Mouse (Mus musculus): ENCODE data around the gene Prrt3. TPM values are rescaled to one million over a fixed set of nuclear protein-coding genes. Genes with fewer than 3 reads are reported as not detected.

The Prrt3 gene
- polyA plus RNA-seq, 1 experiment, result 46.3 TPM

- Histone ChIP-seq H3K4me3 (ENCODE audit: insufficient read depth, low read length) (no peak overlapping the region), H3K4me1 (ENCODE audit: control insufficient read depth, insufficient read depth, low read length) (no peaks in the 10 kb centered on the region), H3K27ac (ENCODE audit: insufficient read depth, low read length) (no peak overlapping the region)
- TF ChIP-seq CTCF (IDR thresholded peaks at IDR 0.05; ENCODE audit: extremely low read depth, insufficient read depth, low read length) (no peak), POLR2A (IDR thresholded peaks at IDR 0.05; ENCODE audit: extremely low read depth, insufficient read depth, low read length) (no peak)
Observed at GRCm38 (mm10) chr6:113517434-113518080, 15.8 kb upstream of the Prrt3 start.

GRCm38 (mm10) chr6:113514600-113514999 is 12.9 kb upstream of the Prrt3 start:
- Histone ChIP-seq H3K27ac (ENCODE audit: insufficient read depth, low read length) (no peak overlapping the region), H3K4me1 (ENCODE audit: control insufficient read depth, insufficient read depth, low read length) (no peaks in the 10 kb centered on the region), H3K4me3 (ENCODE audit: insufficient read depth, low read length) (no peak overlapping the region)
- TF ChIP-seq CTCF (IDR thresholded peaks at IDR 0.05; ENCODE audit: extremely low read depth, insufficient read depth, low read length), result no peak
- TF ChIP-seq POLR2A (IDR thresholded peaks at IDR 0.05; ENCODE audit: extremely low read depth, insufficient read depth, low read length), result no peak

GRCm38 (mm10) chr6:113513944-113514343 is 12.2 kb upstream of the Prrt3 start:
- H3K4me3 ChIP-seq (ENCODE audit: insufficient read depth, low read length), result no peak overlapping the region
- no peaks in the 10 kb centered on the region for H3K4me1 ChIP-seq (ENCODE audit: control insufficient read depth, insufficient read depth, low read length)
- H3K27ac ChIP-seq (ENCODE audit: insufficient read depth, low read length), result no peak overlapping the region
- no peak for TF ChIP-seq CTCF (IDR thresholded peaks at IDR 0.05; ENCODE audit: extremely low read depth, insufficient read depth, low read length)
- no peak for TF ChIP-seq POLR2A (IDR thresholded peaks at IDR 0.05; ENCODE audit: extremely low read depth, insufficient read depth, low read length)

GRCm38 (mm10) chr6:113508947-113509280 is 7.2 kb upstream of the Prrt3 start:
- no peak overlapping the region for H3K27ac ChIP-seq (ENCODE audit: insufficient read depth, low read length)

GRCm38 (mm10) chr6:113508272-113508946 is 6.7 kb upstream of the Prrt3 start:
- TF ChIP-seq CTCF (IDR thresholded peaks at IDR 0.05; ENCODE audit: extremely low read depth, insufficient read depth, low read length) (no peak), POLR2A (IDR thresholded peaks at IDR 0.05; ENCODE audit: extremely low read depth, insufficient read depth, low read length) (no peak)
- no peaks in the 10 kb centered on the region for H3K4me1 ChIP-seq (ENCODE audit: control insufficient read depth, insufficient read depth, low read length)
- no peak overlapping the region for H3K27ac ChIP-seq (ENCODE audit: insufficient read depth, low read length)
- no peak overlapping the region for H3K4me3 ChIP-seq (ENCODE audit: insufficient read depth, low read length)

More at GRCm38 (mm10) chr6:113508947-113509280, 7.2 kb upstream of the Prrt3 start:
- Histone ChIP-seq H3K4me1 (ENCODE audit: control insufficient read depth, insufficient read depth, low read length) (no peaks in the 10 kb centered on the region), H3K4me3 (ENCODE audit: insufficient read depth, low read length) (no peak overlapping the region)
- no peak for TF ChIP-seq POLR2A (IDR thresholded peaks at IDR 0.05; ENCODE audit: extremely low read depth, insufficient read depth, low read length)
- no peak for TF ChIP-seq CTCF (IDR thresholded peaks at IDR 0.05; ENCODE audit: extremely low read depth, insufficient read depth, low read length)

- H3K4me3 ChIP-seq (ENCODE audit: insufficient read depth, low read length), result no peak overlapping the region
- H3K27ac ChIP-seq (ENCODE audit: insufficient read depth, low read length), result no peak overlapping the region
- TF ChIP-seq POLR2A (IDR thresholded peaks at IDR 0.05; ENCODE audit: extremely low read depth, insufficient read depth, low read length) (no peak), CTCF (IDR thresholded peaks at IDR 0.05; ENCODE audit: extremely low read depth, insufficient read depth, low read length) (no peak)
- no peaks in the 10 kb centered on the region for H3K4me1 ChIP-seq (ENCODE audit: control insufficient read depth, insufficient read depth, low read length)
Observed at GRCm38 (mm10) chr6:113507130-113507529, 5.4 kb upstream of the Prrt3 start.

- Histone ChIP-seq H3K4me1 (ENCODE audit: control insufficient read depth, insufficient read depth, low read length) (no peaks in the 10 kb centered on the region), H3K27ac (ENCODE audit: insufficient read depth, low read length) (no peak overlapping the region), H3K4me3 (ENCODE audit: insufficient read depth, low read length) (no peak overlapping the region)
- TF ChIP-seq CTCF (IDR thresholded peaks at IDR 0.05; ENCODE audit: extremely low read depth, insufficient read depth, low read length) (no peak), POLR2A (IDR thresholded peaks at IDR 0.05; ENCODE audit: extremely low read depth, insufficient read depth, low read length) (no peak)
Observed at GRCm38 (mm10) chr6:113505689-113506088, 4.0 kb upstream of the Prrt3 start.

GRCm38 (mm10) chr6:113502801-113503200 is 1.1 kb upstream of the Prrt3 start:
- H3K4me1 ChIP-seq (ENCODE audit: control insufficient read depth, insufficient read depth, low read length), result no peaks in the 10 kb centered on the region
- H3K27ac ChIP-seq (ENCODE audit: insufficient read depth, low read length), result no peak overlapping the region
- no peak for TF ChIP-seq POLR2A (IDR thresholded peaks at IDR 0.05; ENCODE audit: extremely low read depth, insufficient read depth, low read length)
- no peak for TF ChIP-seq CTCF (IDR thresholded peaks at IDR 0.05; ENCODE audit: extremely low read depth, insufficient read depth, low read length)
- no peak overlapping the region for H3K4me3 ChIP-seq (ENCODE audit: insufficient read depth, low read length)

GRCm38 (mm10) chr6:113499346-113499745 is 2.4 kb downstream of the Prrt3 start:
- no peak overlapping the region for H3K4me3 ChIP-seq (ENCODE audit: insufficient read depth, low read length)
- no peaks in the 10 kb centered on the region for H3K4me1 ChIP-seq (ENCODE audit: control insufficient read depth, insufficient read depth, low read length)
- TF ChIP-seq POLR2A (IDR thresholded peaks at IDR 0.05; ENCODE audit: extremely low read depth, insufficient read depth, low read length), result no peak
- no peak for TF ChIP-seq CTCF (IDR thresholded peaks at IDR 0.05; ENCODE audit: extremely low read depth, insufficient read depth, low read length)
- no peak overlapping the region for H3K27ac ChIP-seq (ENCODE audit: insufficient read depth, low read length)

GRCm38 (mm10) chr6:113495071-113495675 is 6.6 kb downstream of the Prrt3 start:
- Histone ChIP-seq H3K4me1 (ENCODE audit: control insufficient read depth, insufficient read depth, low read length) (peaks cover 3% of the 10 kb centered on the region; the same call in 1 of the 2 replicates), H3K4me3 (ENCODE audit: insufficient read depth, low read length) (no peak overlapping the region), H3K27ac (ENCODE audit: insufficient read depth, low read length) (no peak overlapping the region)
- TF ChIP-seq CTCF (IDR thresholded peaks at IDR 0.05; ENCODE audit: extremely low read depth, insufficient read depth, low read length) (no peak), POLR2A (IDR thresholded peaks at IDR 0.05; ENCODE audit: extremely low read depth, insufficient read depth, low read length) (no peak)
